Mouse (Mus musculus) liver, postnatal 0 days (tissue): ENCODE data around the gene Tnk2.

Experiments used
- CTCF ChIP-seq: sonication (generic); IDR thresholded peaks from 2 replicates; pipeline ENCODE4 v1.5.1; 2016; ENCODE audit warnings: antibody characterized with exemption, low read depth
- EP300 ChIP-seq: IDR thresholded peaks from 2 replicates; pipeline ENCODE4 v1.6.1; 2016; ENCODE audit warnings: antibody characterized with exemption, low read depth, mild to moderate bottlenecking

DNA sequence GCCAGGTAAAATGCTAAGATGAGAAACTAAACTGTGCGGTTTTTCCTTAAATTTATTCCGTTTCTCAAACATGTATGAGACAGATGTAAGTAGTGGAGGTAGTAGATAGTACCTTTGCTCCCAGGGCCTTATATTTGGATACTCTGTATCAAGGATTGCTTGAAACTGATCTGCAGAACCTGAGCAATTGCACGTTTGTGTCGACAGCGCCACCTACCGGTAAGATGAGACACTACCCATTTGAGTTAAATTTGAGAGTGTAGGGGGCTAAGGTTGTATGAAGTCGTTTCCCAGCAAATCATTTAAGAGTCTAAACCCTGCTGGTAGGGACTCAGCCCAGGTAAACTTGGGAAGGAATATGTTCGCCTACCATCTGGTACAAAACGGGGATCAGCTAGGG is 45.8 kb downstream of the Tnk2 start:
- peak; percentile 96 for TF ChIP-seq CTCF
- TF ChIP-seq EP300, result no peak
